Mouse (Mus musculus) liver, adult 2 months (tissue): Measurements from ENCODE around the gene Rapgef2.

ENCODE experiments used
- CTCF ChIP-seq: fragments of 200-500 bp; IDR thresholded peaks from 2 replicates; pipeline ENCODE4 v1.5.1; 2011; ENCODE audit warnings: low read depth, low read length, control low read depth
- POLR2A ChIP-seq: fragments of 200-500 bp; IDR thresholded peaks from 2 replicates; pipeline ENCODE4 v1.6.1; 2011; ENCODE audit warnings: low read length, control low read depth; ENCODE audit not compliant: insufficient read depth; ENCODE audit errors: extremely low read depth

DNA sequence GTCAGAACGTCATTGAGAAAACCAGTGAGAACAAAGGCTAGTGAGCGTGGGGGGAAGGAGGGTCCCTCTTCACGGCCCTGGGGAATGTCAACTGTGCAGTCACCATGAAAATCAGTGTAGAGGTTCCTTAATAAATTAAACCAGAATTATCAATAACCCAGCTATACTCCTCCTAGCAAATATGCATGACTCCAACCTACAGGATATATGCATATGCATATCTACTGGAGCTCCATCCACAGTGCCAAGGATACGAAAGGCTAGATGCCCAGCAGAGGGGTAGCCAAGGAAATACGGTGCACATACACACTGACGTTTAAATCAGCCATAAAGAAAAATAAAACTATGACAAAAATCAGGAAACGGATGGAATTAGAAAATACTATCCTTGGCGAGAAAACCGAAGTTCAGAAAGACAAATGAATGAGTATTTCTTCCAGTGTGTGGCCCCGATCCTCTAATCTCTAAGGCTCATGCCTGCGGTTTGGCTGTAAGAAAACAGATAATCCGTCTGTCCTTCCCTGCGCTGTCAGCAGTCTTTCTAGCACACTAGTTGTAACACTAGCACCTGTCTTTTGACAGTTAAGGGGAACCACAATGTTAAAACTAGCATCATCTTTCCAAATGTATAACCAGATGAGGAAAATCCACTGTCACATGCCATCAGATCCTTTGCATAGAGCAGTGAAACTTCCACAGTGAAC lies 212.6 kb downstream of the Rapgef2 start:
- no peak for TF ChIP-seq POLR2A
- no peak for TF ChIP-seq CTCF
